Mouse (Mus musculus) cerebellum, postnatal 25 days (tissue): Measurements from ENCODE around the gene Shf.
"Not testable (repeated sequence)": the region's sequence is repeated elsewhere in the genome, so short reads cannot be mapped to it uniquely, and the experiment has no call there.

ENCODE experiments used
- DNase-seq, 2 experiments: peaks; one replicate each; pipeline ENCODE4 v3.0.0; 2021; ENCODE audit warnings: mixed read lengths in 2 of 2

The Shf gene

GRCm38 (mm10) chr2:122348531-122349131, 20.3 kb downstream of the Shf start:
- DNase-seq, result peak; percentile 95 to 96

GRCm38 (mm10) chr2:122347257-122347656, 21.7 kb downstream of the Shf start:
- peak in 1 of 2 experiments; percentile 44 for DNase-seq

GRCm38 (mm10) chr2:122346164-122346563, 22.8 kb downstream of the Shf start:
- DNase-seq, result peak; percentile 47 to 52

- DNase-seq, result peak; percentile 55 to 60
Observed at GRCm38 (mm10) chr2:122345106-122345893, 23.7 kb downstream of the Shf start.

GRCm38 (mm10) chr2:122337291-122337690, 31.7 kb downstream of the Shf start:
- no peak for DNase-seq

GRCm38 (mm10) chr2:122334170-122334569, 34.8 kb downstream of the Shf start:
- DNase-seq, result no peak

GRCm38 (mm10) chr2:122332222-122332621, 36.7 kb downstream of the Shf start:
- no peak for DNase-seq

- DNase-seq, result not testable (repeated sequence)
Observed at GRCm38 (mm10) chr2:122330317-122330716, 38.6 kb downstream of the Shf start.

- DNase-seq, result no peak
Observed at GRCm38 (mm10) chr2:122327986-122328385, 41.0 kb downstream of the Shf start.

GRCm38 (mm10) chr2:122325361-122325760, 43.6 kb downstream of the Shf start:
- no peak for DNase-seq

GRCm38 (mm10) chr2:122324586-122324985, 44.4 kb downstream of the Shf start:
- no peak for DNase-seq

- DNase-seq, result no peak
Observed at GRCm38 (mm10) chr2:122323960-122324359, 45.0 kb downstream of the Shf start.

GRCm38 (mm10) chr2:122317384-122317783, 51.6 kb downstream of the Shf start:
- no peak for DNase-seq

GRCm38 (mm10) chr2:122315372-122315771, 53.6 kb downstream of the Shf start, which contains the start of gene Duox1:
Gene Duox1, plus strand, starts transcription at chr2:122315672.
- no peak for DNase-seq

GRCm38 (mm10) chr2:122313536-122313935, 55.4 kb downstream of the Shf start, which contains the start of gene Duoxa1:
Gene Duoxa1, minus strand, starts transcription at chr2:122313730.
- DNase-seq, result peak in 1 of 2 experiments; percentile 29

- DNase-seq, result peak; percentile 76 to 84
Observed at GRCm38 (mm10) chr2:122312722-122313417, 56.1 kb downstream of the Shf start.

GRCm38 (mm10) chr2:122311561-122311960, 57.4 kb downstream of the Shf start:
- DNase-seq, result no peak

- DNase-seq, result no peak
Observed at GRCm38 (mm10) chr2:122309647-122310046, 59.3 kb downstream of the Shf start.

- DNase-seq, result peak in 1 of 2 experiments; percentile 24
Observed at GRCm38 (mm10) chr2:122306184-122306583, 62.8 kb downstream of the Shf start.

- no peak for DNase-seq
Observed at GRCm38 (mm10) chr2:122305097-122305892, 63.7 kb downstream of the Shf start.

GRCm38 (mm10) chr2:122304544-122304943, 64.4 kb downstream of the Shf start:
- DNase-seq, result no peak

- peak; percentile 69 to 81 for DNase-seq
Observed at GRCm38 (mm10) chr2:122302574-122303241, 66.3 kb downstream of the Shf start.
